Mouse (Mus musculus) inflammation-experienced regulatory T-cells (primary cell): ENCODE data around the gene Ypel1. TPM values are rescaled to one million over a fixed set of nuclear protein-coding genes. Genes with fewer than 3 reads are reported as not detected.

ENCODE experiments used
- polyA plus RNA-seq, 2 experiments: library from polyadenylated mRNA; unstranded; fragments of 100-300 nt; shearing (Covaris generic); gene quantifications; one replicate each; pipeline ENCODE4 v1.2.1; 2017

Gene Ypel1
- polyA plus RNA-seq = 10 to 100 TPM in 1 of 2 experiments, 1 to 10 TPM in 1; 3.4 to 10.1 TPM

DNA sequence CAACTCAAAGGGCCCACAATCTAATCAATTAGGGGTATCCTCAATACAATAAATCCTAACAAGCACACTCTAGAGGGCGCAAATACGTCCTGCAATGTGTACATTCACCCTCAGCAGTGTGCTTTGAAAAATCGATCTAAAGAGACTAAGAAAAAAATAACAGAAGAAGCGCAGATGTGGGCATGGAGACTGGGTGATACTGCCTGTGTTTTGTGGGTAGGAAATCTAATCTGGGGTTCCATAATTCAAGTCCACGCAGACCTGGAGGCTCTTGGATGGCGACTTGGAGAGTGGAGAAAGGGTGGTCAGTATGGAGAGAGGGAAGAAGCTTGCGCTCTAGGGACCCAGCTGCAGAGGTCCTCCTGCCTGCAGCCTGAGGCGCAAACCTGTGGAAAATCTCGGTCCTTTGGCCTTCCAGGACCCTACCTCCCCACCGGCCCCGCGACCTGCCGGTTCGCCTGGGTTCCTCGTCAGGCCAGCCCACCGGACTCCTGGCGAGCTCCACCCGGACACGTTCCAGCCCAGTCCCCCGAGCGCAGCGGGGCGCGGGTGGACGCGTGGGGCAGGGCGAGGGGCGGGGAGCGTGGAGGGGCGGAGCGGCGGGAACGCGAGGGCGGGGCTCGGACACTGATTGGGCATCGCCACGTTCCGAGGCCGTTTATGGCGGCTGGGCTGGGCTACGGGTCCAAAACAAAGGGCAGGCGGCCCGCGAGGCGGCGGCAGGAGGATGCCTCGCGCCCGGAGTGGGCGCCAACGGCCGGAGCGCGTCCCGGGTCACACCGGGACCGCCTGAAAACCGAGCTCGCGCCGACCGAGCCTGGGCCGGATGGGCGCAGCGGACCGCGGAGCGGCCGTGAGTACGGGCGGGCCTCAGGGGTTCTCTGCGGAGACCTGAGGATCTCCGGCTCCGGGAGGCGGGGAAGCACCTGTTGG, at the start of gene Ypel1:
Gene Ypel1, plus strand, starts transcription at position 186 of the 933 bp plus-strand sequence.

DNA sequence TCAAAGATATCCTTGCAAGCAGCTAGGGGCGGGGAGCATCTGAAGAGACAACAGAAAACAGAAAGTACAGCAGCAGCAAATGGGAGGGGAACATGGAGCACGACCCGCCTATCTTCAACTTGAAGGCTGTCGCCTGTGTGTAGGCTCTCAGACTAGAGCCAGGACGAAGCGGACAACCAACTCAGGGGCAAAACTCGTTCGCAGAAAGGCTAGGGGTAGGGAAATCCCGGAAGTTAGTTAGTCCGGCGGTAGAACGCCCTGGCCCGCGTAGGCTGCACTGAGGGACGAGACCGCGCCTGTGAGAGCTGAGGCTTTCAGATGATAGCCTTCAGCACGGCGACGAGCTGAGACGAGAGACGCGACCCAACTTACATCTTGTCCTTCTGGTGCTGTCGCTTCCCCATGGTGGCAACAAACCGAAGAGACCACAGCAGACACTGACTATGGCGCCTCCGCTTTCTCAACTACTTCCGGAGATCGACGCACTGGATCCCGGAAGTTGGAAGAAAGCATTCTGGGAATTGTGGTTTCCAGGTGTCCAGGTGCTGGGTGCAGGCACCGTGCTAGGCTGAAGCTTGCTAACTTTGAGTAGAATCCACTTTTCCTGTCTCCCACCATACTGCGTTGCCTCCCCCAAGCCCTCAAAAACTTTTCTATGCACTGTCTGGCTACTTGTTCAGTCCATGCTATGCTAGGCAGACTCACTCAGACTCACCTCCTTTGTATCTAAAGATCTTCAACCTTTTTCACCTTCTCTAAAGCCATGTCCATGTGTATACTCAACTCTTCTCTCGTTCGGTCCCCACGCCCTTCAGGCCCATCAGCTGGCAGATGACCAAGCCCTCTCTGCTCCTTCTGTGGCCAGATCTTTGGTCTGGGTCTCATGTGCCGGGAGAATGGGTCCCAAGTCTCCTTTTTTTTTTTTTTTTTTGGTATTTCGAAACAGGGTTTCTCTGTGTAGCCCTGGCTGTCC, 41.6 kb downstream of the Ypel1 start, which contains the start of gene Ppil2:
Gene Ppil2, minus strand, starts transcription at position 487 of the 973 bp plus-strand sequence.

DNA sequence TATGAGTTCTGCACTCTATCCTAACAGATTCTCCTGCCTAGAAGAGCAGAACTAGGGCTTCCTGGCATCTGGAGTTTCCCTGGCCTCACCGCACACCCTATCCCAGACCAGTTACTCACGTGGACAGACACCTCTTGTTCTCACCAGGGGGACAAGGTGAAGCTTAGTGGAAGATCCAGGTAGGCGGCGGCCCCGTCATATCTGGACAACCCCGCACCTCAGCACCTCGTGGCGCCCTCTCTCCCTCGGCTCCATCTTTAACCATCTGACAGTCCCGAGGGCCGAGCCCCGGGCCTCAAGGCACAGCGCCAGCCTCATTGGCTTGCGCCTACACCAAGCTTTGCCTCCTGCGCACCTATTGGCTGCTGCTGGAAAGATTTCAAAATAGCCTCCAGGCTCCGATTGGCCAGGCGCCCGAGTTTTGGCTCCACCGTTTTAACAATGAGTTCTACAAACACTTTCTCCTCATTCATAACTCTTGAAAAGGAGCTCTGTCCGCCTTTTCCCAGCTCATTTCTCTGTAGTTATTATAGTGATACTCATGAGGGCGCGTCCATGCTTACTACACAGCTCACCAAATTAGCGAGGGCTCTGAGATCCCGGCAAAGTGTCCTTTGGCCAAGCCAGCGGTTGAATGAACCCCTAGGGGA, 55.5 kb downstream of the Ypel1 start, which contains the start of gene 2610318N02Rik:
Gene 2610318N02Rik, minus strand, starts transcription at position 297 of the 650 bp plus-strand sequence.

DNA sequence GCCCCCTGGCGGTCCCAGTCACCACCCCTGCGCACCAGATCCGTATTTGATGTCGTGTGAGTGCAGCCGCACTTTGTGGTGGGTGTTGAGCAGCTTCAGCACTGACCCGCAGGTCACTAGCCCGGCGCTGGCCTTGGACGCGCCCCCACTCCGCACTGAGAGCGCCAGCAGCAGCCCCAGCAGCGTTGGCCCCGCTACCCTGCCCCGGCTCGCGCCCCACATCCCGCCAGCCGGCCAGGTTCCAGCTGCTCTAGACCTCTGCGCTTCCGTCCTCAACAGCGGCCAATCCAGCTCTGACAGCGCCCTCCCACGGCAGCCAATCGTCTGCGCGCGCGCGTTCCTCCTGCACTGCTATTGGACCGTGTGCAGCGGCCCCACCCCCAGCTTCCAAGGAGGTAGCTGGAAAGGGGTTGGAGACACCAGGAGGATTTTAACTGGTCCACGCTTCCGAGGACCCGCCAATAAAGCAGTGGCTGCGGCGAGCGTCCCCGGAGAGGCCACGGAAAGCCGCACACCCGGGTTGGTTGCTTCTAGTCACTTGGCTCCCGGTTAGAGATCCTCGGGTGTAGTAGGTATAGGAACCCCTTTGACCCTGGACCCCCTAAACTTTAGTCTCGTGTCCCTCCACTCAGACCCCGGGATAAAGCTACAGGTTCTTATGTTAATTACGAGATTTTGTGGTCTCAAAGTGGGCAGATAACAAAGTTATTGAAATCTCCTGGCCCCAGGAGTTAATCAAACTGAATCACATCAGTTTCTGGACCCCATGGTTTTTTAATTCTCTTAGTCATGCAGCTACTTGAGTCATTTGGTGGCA, 62.8 kb downstream of the Ypel1 start, which contains the start of gene Sdf2l1:
Gene Sdf2l1, minus strand, starts transcription at position 295 of the 817 bp plus-strand sequence.

Other genes starting within 250 kb of the Ypel1 start
- 1 to 10 TPM in 1 of 2 experiments, not detected in 1; 2.0 TPM for gene Spag6l, start 240.2 kb upstream of the Ypel1 start, polyA plus RNA-seq
- gene Igll1, start 205.7 kb upstream of the Ypel1 start, polyA plus RNA-seq = under 1 TPM; 0.64 to 0.81 TPM
- gene Top3b, start 199.0 kb upstream of the Ypel1 start, polyA plus RNA-seq = 100 to 1,000 TPM in 1 of 2 experiments, 10 to 100 TPM in 1; 99.8 to 110 TPM
- gene Vpreb1, start 198.9 kb upstream of the Ypel1 start, polyA plus RNA-seq = 1 to 10 TPM; 1.2 to 1.8 TPM
- gene Ppm1f, start 173.2 kb upstream of the Ypel1 start, polyA plus RNA-seq = 10 to 100 TPM; 14.3 to 32.9 TPM
- gene Mapk1, start 86.3 kb upstream of the Ypel1 start, polyA plus RNA-seq = 100 to 1,000 TPM; 173 to 203 TPM
- 100 to 1,000 TPM; 210 to 226 TPM for gene Ppil2, start 41.6 kb downstream of the Ypel1 start, polyA plus RNA-seq
- gene 2610318N02Rik, start 55.5 kb downstream of the Ypel1 start, polyA plus RNA-seq = 1 to 10 TPM; 1.5 to 3.5 TPM
- 10 to 100 TPM; 33.7 to 37.7 TPM for gene Sdf2l1, start 62.7 kb downstream of the Ypel1 start, polyA plus RNA-seq
- 10 to 100 TPM in 1 of 2 experiments, 1 to 10 TPM in 1; 9.6 to 14.8 TPM for gene Ydjc, start 74.9 kb downstream of the Ypel1 start, polyA plus RNA-seq
- gene Ccdc116, start 77.5 kb downstream of the Ypel1 start, polyA plus RNA-seq = 1 to 10 TPM; 1.0 to 1.2 TPM
- 100 to 1,000 TPM; 236 to 280 TPM for gene Ube2l3, start 133.0 kb downstream of the Ypel1 start, polyA plus RNA-seq
- gene Rimbp3, start 138.9 kb downstream of the Ypel1 start, polyA plus RNA-seq = not detected
- 1 to 10 TPM; 1.8 to 2.6 TPM for gene Hic2, start 163.9 kb downstream of the Ypel1 start, polyA plus RNA-seq
- gene Tmem191c, start 206.4 kb downstream of the Ypel1 start, polyA plus RNA-seq = 100 to 1,000 TPM; 155 to 170 TPM